Mouse (Mus musculus) heart, embryonic 11.5 days (tissue): ENCODE results near the gene Lrp3. TPM values are rescaled to one million over a fixed set of nuclear protein-coding genes. Genes with fewer than 3 reads are reported as not detected.

Experiments used
- ATAC-seq: fragments of 200-750 bp; cut with Nextera tagmentation; replicated peaks from 2 replicates; pipeline ENCODE4 v1.8.0; 2017; ENCODE audit warnings: moderate library complexity; ENCODE audit not compliant: insufficient number of reproducible peaks, low FRiP score, low TSS enrichment
- H3K27ac ChIP-seq: fragments of 300-500 bp; sonication (generic); 2 replicates; pipeline ENCODE4 v1.5.1; 2014; ENCODE audit warnings: mild to moderate bottlenecking, low read depth, low read length
- H3K27me3 ChIP-seq: fragments of 300-500 bp; sonication (generic); 2 replicates; pipeline ENCODE4 v1.6.1; 2014; ENCODE audit warnings: mild to moderate bottlenecking, low read length, mixed read lengths; ENCODE audit not compliant: control insufficient read depth, insufficient read depth
- H3K36me3 ChIP-seq: fragments of 300-500 bp; sonication (generic); 2 replicates; pipeline ENCODE4 v1.6.1; 2014; ENCODE audit warnings: mild to moderate bottlenecking, low read length, moderate library complexity, mixed read lengths; ENCODE audit not compliant: control insufficient read depth, insufficient read depth
- H3K4me1 ChIP-seq: fragments of 300-500 bp; sonication (generic); 2 replicates; pipeline ENCODE4 v1.6.1; 2014; ENCODE audit warnings: low read length; ENCODE audit not compliant: control insufficient read depth, insufficient read depth
- H3K4me2 ChIP-seq: fragments of 300-500 bp; sonication (generic); 2 replicates; pipeline ENCODE4 v1.6.1; 2014; ENCODE audit warnings: mild to moderate bottlenecking, moderate library complexity
- H3K4me3 ChIP-seq: fragments of 300-500 bp; sonication (generic); 2 replicates; pipeline ENCODE4 v1.5.1; 2014; ENCODE audit warnings: low read depth, low read length
- H3K9ac ChIP-seq: fragments of 300-500 bp; sonication (generic); 2 replicates; pipeline ENCODE4 v1.6.1; 2014; ENCODE audit warnings: mild to moderate bottlenecking, low read depth, low read length, moderate library complexity
- H3K9me3 ChIP-seq: fragments of 300-500 bp; sonication (generic); replicated peaks from 2 replicates; pipeline ENCODE4 v1.6.1; 2016; ENCODE audit warnings: low read length; ENCODE audit not compliant: control insufficient read depth
- WGBS: fragments of 180-500 bp; shearing (Covaris S2); extraction: QIAGEN DNeasy Blood & Tissue Kit; methylation state at CpG from one replicate; pipeline ENCODE4 v1.1.7; 2014; ENCODE audit not compliant: insufficient replicate concordance; 5-methylcytosine and 5-hydroxymethylcytosine counted together
- polyA plus RNA-seq: library from polyadenylated mRNA; unstranded; fragments of >200 nt; fragmentation: Nextera tagmentation; extraction: Ambion mirVana; gene quantifications from 2 replicates; pipeline ENCODE4 v1.2.1, GENCODE M21; 2014

Lrp3 gene
- polyA plus RNA-seq, 1 experiment from 2014 or later, result 2.2 TPM

DNA sequence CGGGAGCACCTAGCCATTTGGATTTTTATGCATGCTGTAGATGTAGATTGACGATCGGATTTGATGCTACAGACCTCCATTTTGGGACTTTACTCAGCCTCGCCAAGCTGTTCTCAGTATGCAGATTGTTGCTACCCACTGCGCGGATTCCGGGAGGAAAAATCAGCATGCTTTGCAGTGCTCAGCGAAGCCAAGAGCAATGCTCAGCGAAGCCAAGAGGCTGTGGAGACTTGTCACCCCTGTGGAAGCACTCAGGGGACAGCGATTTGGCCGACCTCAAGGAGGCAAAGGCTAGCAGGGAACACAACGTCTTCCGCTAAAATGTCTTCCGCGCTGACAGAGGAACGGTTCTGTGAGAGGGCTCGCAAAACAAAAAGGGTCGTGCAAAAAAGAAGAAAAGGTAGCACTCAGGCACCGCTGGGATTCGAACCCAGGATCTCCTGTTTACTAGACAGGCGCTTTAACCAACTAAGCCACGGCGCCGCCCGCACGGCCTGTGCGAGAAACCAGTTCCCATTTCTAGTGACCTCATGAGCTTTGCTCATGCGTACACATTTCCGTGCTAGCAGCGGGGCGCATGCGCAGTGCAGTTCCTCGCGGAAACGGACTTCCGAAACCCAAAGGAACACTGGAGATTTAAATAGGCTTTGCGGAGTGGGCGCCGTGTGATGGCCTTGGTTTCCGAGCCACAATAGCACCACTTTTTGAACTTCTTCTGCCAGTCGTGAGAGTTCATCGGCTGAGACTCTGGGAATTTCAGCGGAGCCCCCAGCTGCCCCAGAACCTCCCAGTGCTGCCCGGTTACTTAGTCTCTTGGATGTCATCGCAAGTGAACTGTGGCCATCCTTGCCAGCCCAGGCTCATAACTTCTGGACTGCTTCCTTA, 19.3 kb upstream of the Lrp3 start:
- H3K4me2 ChIP-seq, result peak overlapping the region; percentile 74
- H3K27ac ChIP-seq, result peak overlapping the region; percentile 90
- WGBS, result under 1% methylated on average over 45 of the region's 45 CpGs
- no peaks in the 10 kb centered on the region for H3K36me3 ChIP-seq
- peak overlapping the region; percentile 63 for H3K4me3 ChIP-seq
- H3K27me3 ChIP-seq, result no peaks in the 10 kb centered on the region
- no peaks in the 10 kb centered on the region for H3K9me3 ChIP-seq
- H3K9ac ChIP-seq, result peak overlapping the region; percentile 77
- no peaks in the 10 kb centered on the region for H3K4me1 ChIP-seq
- ATAC-seq, result peak; percentile 89

- H3K27ac ChIP-seq, result no peak overlapping the region; the same call in 1 of the 2 replicates
- H3K9me3 ChIP-seq, result no peaks in the 10 kb centered on the region
- 46% methylated on average over 12 of the region's 12 CpGs for WGBS
Observed at GRCm38 (mm10) chr7:35233861-35234260, 18.6 kb upstream of the Lrp3 start.

DNA sequence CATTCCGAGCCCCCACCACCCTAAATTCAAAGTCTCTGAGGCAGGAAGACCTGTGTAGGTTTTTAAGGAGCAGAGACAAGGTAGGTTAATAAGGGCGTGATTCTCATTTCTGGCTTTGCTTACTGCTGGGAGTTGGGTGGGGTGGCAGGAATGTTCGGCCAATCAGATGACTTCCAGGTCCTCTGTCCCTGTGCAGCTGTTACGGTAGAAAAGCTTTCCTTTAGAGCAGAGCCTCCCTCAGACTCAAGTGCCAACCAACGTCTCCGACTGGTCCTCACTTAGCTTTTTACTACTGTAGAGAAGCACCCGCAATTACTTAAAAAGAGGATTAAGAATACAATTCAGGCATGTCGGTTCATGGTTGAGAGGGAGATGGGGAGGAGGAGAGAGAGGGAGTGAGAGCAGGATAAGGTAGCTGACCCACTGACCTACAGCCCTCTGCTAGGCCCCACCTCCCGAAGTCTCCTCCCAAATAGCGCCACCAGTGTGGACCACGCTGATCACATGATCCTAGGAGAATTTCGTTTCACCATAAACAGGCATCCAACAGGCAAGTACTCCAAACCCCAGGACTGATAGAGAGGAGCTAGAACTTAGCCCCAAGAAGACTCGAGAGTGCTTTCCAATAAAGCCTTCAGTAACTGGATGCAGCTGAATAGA, 17.6 kb upstream of the Lrp3 start:
- Histone ChIP-seq H3K27ac (no peak overlapping the region), H3K4me2 (peak overlapping the region; percentile 9; the same call in 1 of the 2 replicates)

More at GRCm38 (mm10) chr7:35233861-35234260, 18.6 kb upstream of the Lrp3 start:
- ATAC-seq, result no peak
- Histone ChIP-seq H3K4me1 (no peaks in the 10 kb centered on the region), H3K36me3 (no peaks in the 10 kb centered on the region), H3K27me3 (no peaks in the 10 kb centered on the region), H3K9ac (peak overlapping the region; percentile 77), H3K4me3 (peak overlapping the region; percentile 63), H3K4me2 (peak overlapping the region; percentile 74)

GRCm38 (mm10) chr7:35230333-35230732, 15.0 kb upstream of the Lrp3 start:
- WGBS, result 71% methylated on average over 3 of the region's 3 CpGs
- Histone ChIP-seq H3K27ac (no peak overlapping the region), H3K4me2 (no peak overlapping the region), H3K9me3 (no peaks in the 10 kb centered on the region), H3K36me3 (no peaks in the 10 kb centered on the region), H3K9ac (no peak overlapping the region), H3K4me1 (no peaks in the 10 kb centered on the region), H3K27me3 (no peaks in the 10 kb centered on the region), H3K4me3 (no peak overlapping the region)
- no peak for ATAC-seq

More for the DNA sequence above, 17.6 kb upstream of the Lrp3 start:
- no peak for ATAC-seq
- Histone ChIP-seq H3K9ac (no peak overlapping the region), H3K9me3 (no peaks in the 10 kb centered on the region), H3K4me3 (no peak overlapping the region), H3K36me3 (no peaks in the 10 kb centered on the region), H3K4me1 (no peaks in the 10 kb centered on the region), H3K27me3 (no peaks in the 10 kb centered on the region)
- WGBS, result 25% methylated on average over 13 of the region's 13 CpGs

- H3K27ac ChIP-seq, result no peak overlapping the region
- ATAC-seq, result no peak
- peaks cover 13% of the 10 kb centered on the region for H3K27me3 ChIP-seq
- no peak overlapping the region for H3K4me2 ChIP-seq
- no peaks in the 10 kb centered on the region for H3K36me3 ChIP-seq
- 64% methylated on average over 9 of the region's 9 CpGs for WGBS
- no peak overlapping the region for H3K9ac ChIP-seq
- H3K9me3 ChIP-seq, result no peaks in the 10 kb centered on the region
- no peak overlapping the region for H3K4me3 ChIP-seq
- no peaks in the 10 kb centered on the region for H3K4me1 ChIP-seq
Observed at GRCm38 (mm10) chr7:35220694-35221365, 5.5 kb upstream of the Lrp3 start.

GRCm38 (mm10) chr7:35215731-35216130, 433 bp upstream of the Lrp3 start:
- no peak for ATAC-seq
- 46% methylated on average over 5 of the region's 5 CpGs for whole genome bisulfite sequencing
- Histone ChIP-seq H3K27me3 (peaks cover 15% of the 10 kb centered on the region), H3K4me3 (peak overlapping the region; percentile 52), H3K36me3 (no peaks in the 10 kb centered on the region), H3K4me2 (peak overlapping the region; percentile 95), H3K9me3 (no peaks in the 10 kb centered on the region), H3K4me1 (peaks cover 3% of the 10 kb centered on the region), H3K27ac (no peak overlapping the region), H3K9ac (no peak overlapping the region)

GRCm38 (mm10) chr7:35214442-35215222, 666 bp downstream of the Lrp3 start:
- ATAC-seq, result peak; percentile 50; the same call in 1 of the 2 replicates
- H3K4me2 ChIP-seq, result peak overlapping the region; percentile 95
- H3K4me3 ChIP-seq, result peak overlapping the region; percentile 52
- H3K9ac ChIP-seq, result peak overlapping the region; percentile 70
- no peaks in the 10 kb centered on the region for H3K9me3 ChIP-seq
- peaks cover 3% of the 10 kb centered on the region for H3K4me1 ChIP-seq
- no peaks in the 10 kb centered on the region for H3K36me3 ChIP-seq
- 0% methylated on average over 57 of the region's 79 CpGs for WGBS
- H3K27me3 ChIP-seq, result peaks cover 15% of the 10 kb centered on the region
- no peak overlapping the region for H3K27ac ChIP-seq

- no peak for ATAC-seq
- Histone ChIP-seq H3K4me3 (no peak overlapping the region), H3K9ac (no peak overlapping the region), H3K27ac (no peak overlapping the region), H3K27me3 (peaks cover 10% of the 10 kb centered on the region), H3K4me2 (no peak overlapping the region), H3K9me3 (no peaks in the 10 kb centered on the region), H3K36me3 (no peaks in the 10 kb centered on the region), H3K4me1 (peaks cover 3% of the 10 kb centered on the region)
- 81% methylated on average over 4 of the region's 4 CpGs for WGBS
Observed at GRCm38 (mm10) chr7:35211791-35212190, 3.5 kb downstream of the Lrp3 start.
